Mouse (Mus musculus): Measurements from ENCODE around the gene Nt5c3b. TPM values are rescaled to one million over a fixed set of nuclear protein-coding genes. Genes with fewer than 3 reads are reported as not detected.

The Nt5c3b gene
- total and polyA plus RNA-seq, 3 experiments: 54.2 to 63.5 (median 54.4) TPM

GRCm38 (mm10) chr11:100385016-100385415 lies 56.6 kb downstream of the Nt5c3b start:
- Histone ChIP-seq H3K9me3 (replicated peaks; ENCODE audit: low read length) (no peaks in the 10 kb centered on the region), H3K9ac (ENCODE audit: insufficient read depth, low read depth) (no peak overlapping the region), H3K27me3 (replicated peaks) (peaks cover 51% of the 10 kb centered on the region), H3K4me2 (ENCODE audit: insufficient read depth, low read depth, poor library complexity, severe bottlenecking) (no peak overlapping the region), H3K4me3 (replicated peaks in 1 of 3; ENCODE audit: low read depth in 2 of 3, low read length in 2 of 3, poor library complexity in 1 of 3) (no peak overlapping the region), H3K4me1 (ENCODE audit: control insufficient read depth in 1 of 2, insufficient read depth in 2 of 2) (peaks cover 16 to 34% of the 10 kb centered on the region in 2 experiments), H3K79me2 (replicated peaks; ENCODE audit: control insufficient read depth, extremely low read depth, insufficient read depth, poor library complexity, severe bottlenecking) (no peaks in the 10 kb centered on the region), H3K27ac (ENCODE audit: insufficient read depth, low read depth) (no peak overlapping the region), H3K36me3 (replicated peaks in 1 of 2; ENCODE audit: control insufficient read depth in 1 of 2, insufficient read depth in 1 of 2, low read length in 1 of 2) (no peaks in the 10 kb centered on the region)
- in situ Hi-C loops (cut with MboI; ENCODE audit: low pct_ligation_motif_present, low pct_unique_long_range_greater_than_20kb, low sequenced_read_pairs) (no loop called here), dilution Hi-C loops (cut with MboI; ENCODE audit: extremely low pct_ligation_motif_present, extremely low pct_unique_long_range_greater_than_20kb, low sequenced_read_pairs) (no loop called here)
- peak; percentile 43 for DNase-seq (ENCODE audit: extremely low read depth)
- TF ChIP-seq CHD1 (IDR thresholded peaks at IDR 0.05; ENCODE audit: low read depth, low read length) (no peak), KAT2A (IDR thresholded peaks at IDR 0.05; ENCODE audit: insufficient replicate concordance, low read length) (0 out of 2 replicates have a peak, but pooled peaks have one; percentile 16), UBTF (IDR thresholded peaks at IDR 0.05; ENCODE audit: low read depth, low read length) (no peak), USF1 (IDR thresholded peaks at IDR 0.05; ENCODE audit: low read depth, low read length) (no peak), SIN3A (IDR thresholded peaks at IDR 0.05; ENCODE audit: low read length) (no peak), SMC3 (IDR thresholded peaks at IDR 0.05; ENCODE audit: low read depth, low read length) (no peak), CHD2 (IDR thresholded peaks at IDR 0.05; ENCODE audit: low read length) (no peak)

DNA sequence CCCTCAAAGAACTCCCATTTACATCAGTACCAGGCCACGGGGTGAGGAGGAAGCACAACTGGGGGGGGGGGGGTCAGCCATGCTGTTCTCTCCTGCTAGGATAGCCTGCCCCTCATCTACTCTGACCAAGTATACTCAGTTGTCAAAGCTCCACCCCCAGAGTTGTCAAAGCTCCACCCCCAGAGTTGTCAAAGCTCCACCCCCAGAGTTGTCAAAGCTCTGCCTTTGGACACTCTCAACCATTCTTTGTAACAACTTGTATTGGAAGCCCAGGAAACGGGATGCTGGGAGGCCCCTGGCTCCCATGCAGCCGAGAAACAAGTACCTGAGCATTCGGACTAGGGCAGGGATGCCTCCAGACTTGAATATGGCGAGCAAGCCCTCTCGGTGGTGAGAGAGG lies 58.9 kb downstream of the Nt5c3b start:
- no peak overlapping the region for H3K9ac ChIP-seq (ENCODE audit: insufficient read depth, low read depth)
- H3K9me3 ChIP-seq (replicated peaks; ENCODE audit: low read length): no peaks in the 10 kb centered on the region
- no peaks in the 10 kb centered on the region for H3K36me3 ChIP-seq (replicated peaks in 1 of 2; ENCODE audit: control insufficient read depth in 1 of 2, insufficient read depth in 1 of 2, low read length in 1 of 2)
- H3K27me3 ChIP-seq (replicated peaks): peaks cover 37% of the 10 kb centered on the region
- no peak overlapping the region for H3K4me3 ChIP-seq (replicated peaks in 1 of 3; ENCODE audit: low read depth in 2 of 3, low read length in 2 of 3, poor library complexity in 1 of 3)
- no peak overlapping the region for H3K4me2 ChIP-seq (ENCODE audit: insufficient read depth, low read depth, poor library complexity, severe bottlenecking)
- TF ChIP-seq ELF1 (IDR thresholded peaks at IDR 0.05; ENCODE audit: low read depth, low read length) (no peak), MAX (IDR thresholded peaks at IDR 0.05; ENCODE audit: low read length) (no peak)
- no peaks in the 10 kb centered on the region for H3K79me2 ChIP-seq (replicated peaks; ENCODE audit: control insufficient read depth, extremely low read depth, insufficient read depth, poor library complexity, severe bottlenecking)
- H3K27ac ChIP-seq (ENCODE audit: insufficient read depth, low read depth): no peak overlapping the region
- H3K4me1 ChIP-seq (ENCODE audit: control insufficient read depth in 1 of 2, insufficient read depth in 2 of 2): peaks cover 16 to 33% of the 10 kb centered on the region in 2 experiments
- DNase-seq (ENCODE audit: extremely low read depth): no peak
- in situ Hi-C loops (cut with MboI; ENCODE audit: low pct_ligation_motif_present, low pct_unique_long_range_greater_than_20kb, low sequenced_read_pairs) (no loop called here), dilution Hi-C loops (cut with MboI; ENCODE audit: extremely low pct_ligation_motif_present, extremely low pct_unique_long_range_greater_than_20kb, low sequenced_read_pairs) (no loop called here)

DNA sequence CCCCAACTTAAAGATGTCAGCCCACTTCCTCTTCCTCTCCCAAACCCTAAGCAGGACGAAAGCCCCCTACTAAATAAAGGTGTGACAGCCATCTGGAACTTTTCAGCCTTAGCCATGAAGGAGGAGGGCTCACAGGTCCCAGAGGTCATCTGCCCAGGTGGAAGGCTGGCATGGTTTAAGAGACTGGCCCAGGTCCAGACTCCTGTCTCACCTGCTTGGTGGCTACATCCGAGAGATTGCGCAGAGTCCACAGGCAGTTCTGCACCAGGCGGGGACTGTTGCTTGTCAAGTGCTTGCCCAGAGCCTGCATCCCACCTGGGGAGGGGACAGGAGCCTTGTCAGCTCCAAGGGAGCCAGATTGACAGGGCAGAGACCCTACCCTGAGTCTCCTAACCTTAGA lies 62.3 kb downstream of the Nt5c3b start:
- H3K4me2 ChIP-seq (ENCODE audit: insufficient read depth, low read depth, poor library complexity, severe bottlenecking): no peak overlapping the region
- no peak overlapping the region for H3K4me3 ChIP-seq (replicated peaks in 1 of 3; ENCODE audit: low read depth in 2 of 3, low read length in 2 of 3, poor library complexity in 1 of 3)
- DNase-seq (ENCODE audit: extremely low read depth): no peak
- no peaks in the 10 kb centered on the region for H3K79me2 ChIP-seq (replicated peaks; ENCODE audit: control insufficient read depth, extremely low read depth, insufficient read depth, poor library complexity, severe bottlenecking)
- H3K4me1 ChIP-seq (ENCODE audit: control insufficient read depth in 1 of 2, insufficient read depth in 2 of 2): peaks cover 1 to 3% of the 10 kb centered on the region in 2 experiments
- no peaks in the 10 kb centered on the region for H3K9me3 ChIP-seq (replicated peaks; ENCODE audit: low read length)
- TF ChIP-seq MYC (IDR thresholded peaks at IDR 0.05; ENCODE audit: low read depth, low read length) (no peak), ELF1 (IDR thresholded peaks at IDR 0.05; ENCODE audit: low read depth, low read length) (no peak), MAX (IDR thresholded peaks at IDR 0.05; ENCODE audit: low read length) (no peak), CTCF (conservative IDR thresholded peaks at IDR 0.05 in 1 of 2, IDR thresholded peaks at IDR 0.05 in 1 of 2; ENCODE audit: low read depth in 2 of 2, low read length in 2 of 2) (no peak), TCF12 (IDR thresholded peaks at IDR 0.05; ENCODE audit: low read depth, low read length) (no peak), EP300 (IDR thresholded peaks at IDR 0.05; ENCODE audit: low read length) (no peak), NELFE (IDR thresholded peaks at IDR 0.05; ENCODE audit: low read depth, low read length) (no peak), IRF4 (IDR thresholded peaks at IDR 0.05; ENCODE audit: low read depth, low read length) (no peak), ZMIZ1 (IDR thresholded peaks at IDR 0.05; ENCODE audit: low read depth, low read length) (no peak), USF2 (conservative IDR thresholded peaks at IDR 0.05; ENCODE audit: low read depth, low read length) (no peak), CHD1 (IDR thresholded peaks at IDR 0.05; ENCODE audit: low read depth, low read length) (no peak), POLR2AphosphoS2 (IDR thresholded peaks at IDR 0.05; ENCODE audit: low read depth, low read length) (no peak), UBTF (IDR thresholded peaks at IDR 0.05; ENCODE audit: low read depth, low read length) (no peak)
- peaks cover 31% of the 10 kb centered on the region for H3K27me3 ChIP-seq (replicated peaks)
- H3K27ac ChIP-seq (ENCODE audit: insufficient read depth, low read depth): no peak overlapping the region
- dilution Hi-C loops (cut with MboI; ENCODE audit: extremely low pct_ligation_motif_present, extremely low pct_unique_long_range_greater_than_20kb, low sequenced_read_pairs) (no loop called here), in situ Hi-C loops (cut with MboI; ENCODE audit: low pct_ligation_motif_present, low pct_unique_long_range_greater_than_20kb, low sequenced_read_pairs) (no loop called here)
- H3K36me3 ChIP-seq (replicated peaks in 1 of 2; ENCODE audit: control insufficient read depth in 1 of 2, insufficient read depth in 1 of 2, low read length in 1 of 2): no peaks in the 10 kb centered on the region
- H3K9ac ChIP-seq (ENCODE audit: insufficient read depth, low read depth): no peak overlapping the region
